Mouse (Mus musculus) B cell, adult 2 months (primary cell): Measurements from ENCODE around the gene Phlda2.

ENCODE experiments used
- DNase-seq, 2 experiments: peaks; one replicate each; pipeline ENCODE4 v3.0.0; 2022

Phlda2 gene

GRCm38 (mm10) chr7:143501643-143502417, 1.1 kb downstream of the Phlda2 start:
- peak in 1 of 2 experiments; percentile 16 for DNase-seq

GRCm38 (mm10) chr7:143500912-143501311, 2.0 kb downstream of the Phlda2 start:
- no peak for DNase-seq

GRCm38 (mm10) chr7:143498584-143498983, 4.4 kb downstream of the Phlda2 start:
- DNase-seq = no peak

- DNase-seq = no peak
Measured at GRCm38 (mm10) chr7:143495104-143495961, 7.6 kb downstream of the Phlda2 start.

- DNase-seq = no peak
Measured at GRCm38 (mm10) chr7:143493616-143494126, 9.3 kb downstream of the Phlda2 start.

GRCm38 (mm10) chr7:143489735-143490134, 13.2 kb downstream of the Phlda2 start:
- no peak for DNase-seq

- DNase-seq = no peak
Measured at GRCm38 (mm10) chr7:143482541-143482940, 20.4 kb downstream of the Phlda2 start.

- no peak for DNase-seq
Measured at GRCm38 (mm10) chr7:143481806-143482387, 21.1 kb downstream of the Phlda2 start.

- peak; percentile 72 to 73 for DNase-seq
Measured at GRCm38 (mm10) chr7:143480498-143480897, 22.5 kb downstream of the Phlda2 start.

- no peak for DNase-seq
Measured at GRCm38 (mm10) chr7:143477800-143478199, 25.1 kb downstream of the Phlda2 start.

GRCm38 (mm10) chr7:143476702-143477335, 26.1 kb downstream of the Phlda2 start:
- DNase-seq = no peak

- DNase-seq = no peak
Measured at GRCm38 (mm10) chr7:143475876-143476275, 27.1 kb downstream of the Phlda2 start.

- no peak for DNase-seq
Measured at GRCm38 (mm10) chr7:143474811-143475210, 28.1 kb downstream of the Phlda2 start.

- DNase-seq = no peak
Measured at GRCm38 (mm10) chr7:143473347-143474101, 29.4 kb downstream of the Phlda2 start, which contains the start of gene Slc22a18. Gene Slc22a18 (plus strand): TSS chr7:143473736.

GRCm38 (mm10) chr7:143469946-143470345, 33.0 kb downstream of the Phlda2 start:
- peak; percentile 63 to 66 for DNase-seq

GRCm38 (mm10) chr7:143467714-143468113, 35.2 kb downstream of the Phlda2 start:
- DNase-seq = no peak

- peak; percentile 85 to 86 for DNase-seq
Measured at GRCm38 (mm10) chr7:143466099-143466677, 36.8 kb downstream of the Phlda2 start.

- DNase-seq = peak; percentile 30 to 39
Measured at GRCm38 (mm10) chr7:143464811-143465560, 38.0 kb downstream of the Phlda2 start.

GRCm38 (mm10) chr7:143463865-143464415, 39.0 kb downstream of the Phlda2 start:
- DNase-seq = peak; percentile 81 to 82

GRCm38 (mm10) chr7:143462516-143462915, 40.4 kb downstream of the Phlda2 start:
- no peak for DNase-seq
